Mouse (Mus musculus): ENCODE measurements around the gene Dok4. TPM values are rescaled to one million over a fixed set of nuclear protein-coding genes. Genes with fewer than 3 reads are reported as not detected.
A peak's percentile ranks its signal among the peaks of the same experiment; 100 is the strongest.

The Dok4 gene
- polyA plus RNA-seq, 1 experiment from 2014 or later: 112 TPM

DNA sequence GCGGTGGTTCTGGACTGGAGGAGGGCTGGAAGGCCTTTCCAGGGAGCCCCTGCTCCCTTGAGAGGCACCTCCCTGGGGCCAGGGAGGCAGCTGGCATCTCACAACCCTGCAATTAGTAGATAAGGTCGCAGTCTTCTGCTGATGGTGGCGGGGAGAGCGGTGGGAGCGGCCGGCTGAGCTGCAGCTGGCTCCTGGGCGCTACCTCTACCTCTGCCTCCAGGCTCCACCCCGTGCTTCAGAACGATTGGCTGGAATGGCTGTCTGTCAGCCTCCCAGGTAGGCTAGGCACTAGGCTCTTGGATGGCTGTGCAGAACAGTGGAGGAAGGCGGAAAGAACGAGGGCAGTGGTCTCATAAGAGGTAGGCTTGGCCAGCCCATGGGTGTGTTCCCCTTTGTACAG is 23.1 kb upstream of the Dok4 start:
- Histone ChIP-seq H3K9me3 (replicated peaks; ENCODE audit: control insufficient read depth, low read length, poor library complexity, severe bottlenecking) (no peaks in the 10 kb centered on the region), H3K36me3 (ENCODE audit: control insufficient read depth, insufficient read depth, low read length) (no peaks in the 10 kb centered on the region), H3K4me2 (ENCODE audit: low read length) (peak overlapping the region; percentile 36), H3K27ac (ENCODE audit: low read length) (no peak overlapping the region), H3K4me3 (ENCODE audit: low read depth, low read length) (0 out of 2 replicates have a peak overlapping the region, but pooled peaks have one; percentile 9), H3K9ac (ENCODE audit: low read depth, low read length) (no peak overlapping the region), H3K27me3 (ENCODE audit: control insufficient read depth, insufficient read depth, low read depth, low read length) (no peaks in the 10 kb centered on the region), H3K4me1 (ENCODE audit: control insufficient read depth, insufficient read depth, low read length) (no peaks in the 10 kb centered on the region)
- 7% methylated on average over 11 of the region's 11 CpGs for WGBS
- ATAC-seq: no peak; the same call in 1 of the 2 replicates

GRCm38 (mm10) chr8:94892917-94893316 is 16.8 kb upstream of the Dok4 start:
- 53% methylated on average over 2 of the region's 2 CpGs for WGBS

DNA sequence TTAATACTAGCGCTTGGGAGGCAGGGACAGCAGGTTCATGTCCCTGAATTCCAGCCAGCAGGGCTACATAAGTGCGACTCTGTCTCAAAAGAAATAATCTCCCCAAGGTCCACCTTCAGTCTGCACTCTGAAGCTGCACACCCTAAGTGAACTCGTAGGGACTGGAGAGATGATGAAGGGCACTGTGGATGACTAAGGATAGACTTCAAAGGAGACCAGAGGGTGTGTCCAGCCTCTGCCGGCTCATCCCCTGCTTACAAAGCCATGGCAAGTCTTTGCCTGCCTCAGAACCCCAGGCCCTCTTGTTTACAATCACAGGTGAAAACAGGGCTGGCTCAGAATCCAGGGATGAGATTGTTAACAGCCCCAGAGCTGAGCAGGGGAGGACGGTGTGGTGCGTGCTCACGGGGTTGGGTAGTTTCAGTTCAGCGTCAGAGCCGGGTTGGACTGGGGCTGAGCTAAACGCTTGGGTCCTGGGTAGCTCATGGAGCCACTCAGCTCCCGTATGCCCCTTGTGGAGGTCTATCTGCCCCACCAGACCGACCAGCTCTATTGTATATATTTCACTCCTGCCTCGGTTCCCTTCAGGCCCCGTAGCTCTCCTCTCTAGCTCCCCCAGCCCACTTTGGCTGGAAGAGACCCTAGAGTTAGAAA is 12.4 kb upstream of the Dok4 start:
- no peak for ATAC-seq
- Histone ChIP-seq H3K4me2 (ENCODE audit: low read length) (no peak overlapping the region), H3K9ac (ENCODE audit: low read depth, low read length) (no peak overlapping the region), H3K27ac (ENCODE audit: low read length) (no peak overlapping the region), H3K4me3 (ENCODE audit: low read depth, low read length) (no peak overlapping the region), H3K9me3 (replicated peaks; ENCODE audit: control insufficient read depth, low read length, poor library complexity, severe bottlenecking) (no peaks in the 10 kb centered on the region), H3K4me1 (ENCODE audit: control insufficient read depth, insufficient read depth, low read length) (no peaks in the 10 kb centered on the region), H3K36me3 (ENCODE audit: control insufficient read depth, insufficient read depth, low read length) (no peaks in the 10 kb centered on the region), H3K27me3 (ENCODE audit: control insufficient read depth, insufficient read depth, low read depth, low read length) (no peaks in the 10 kb centered on the region)
- 40% methylated on average over 14 of the region's 14 CpGs for WGBS

More at GRCm38 (mm10) chr8:94892917-94893316, 16.8 kb upstream of the Dok4 start:
- no peak for ATAC-seq
- H3K9ac ChIP-seq (ENCODE audit: low read depth, low read length): no peak overlapping the region
- H3K4me2 ChIP-seq (ENCODE audit: low read length): no peak overlapping the region
- no peaks in the 10 kb centered on the region for H3K4me1 ChIP-seq (ENCODE audit: control insufficient read depth, insufficient read depth, low read length)
- no peaks in the 10 kb centered on the region for H3K36me3 ChIP-seq (ENCODE audit: control insufficient read depth, insufficient read depth, low read length)
- no peaks in the 10 kb centered on the region for H3K27me3 ChIP-seq (ENCODE audit: control insufficient read depth, insufficient read depth, low read depth, low read length)
- no peak overlapping the region for H3K27ac ChIP-seq (ENCODE audit: low read length)
- no peak overlapping the region for H3K4me3 ChIP-seq (ENCODE audit: low read depth, low read length)
- H3K9me3 ChIP-seq (replicated peaks; ENCODE audit: control insufficient read depth, low read length, poor library complexity, severe bottlenecking): no peaks in the 10 kb centered on the region

DNA sequence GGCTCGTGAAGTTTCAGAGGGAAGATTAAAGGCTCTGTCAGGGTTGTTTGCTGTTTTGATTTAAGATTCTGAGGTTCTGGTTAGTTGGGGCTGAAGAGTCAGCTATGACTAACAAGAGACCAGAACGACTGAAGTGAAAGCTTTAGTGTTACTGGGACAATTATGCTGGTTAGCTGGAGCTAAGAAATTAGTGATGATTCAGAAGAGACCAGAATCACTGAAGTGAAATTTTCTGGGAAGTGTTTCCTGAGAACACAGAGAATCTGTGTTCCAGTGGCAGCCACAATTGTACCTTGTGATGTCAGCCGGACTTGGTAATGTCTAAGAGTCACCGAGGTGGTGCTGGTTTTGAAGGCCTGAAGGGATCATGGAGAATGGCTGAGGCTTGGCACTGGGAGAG is 4.6 kb upstream of the Dok4 start:
- H3K27ac ChIP-seq (ENCODE audit: low read length): no peak overlapping the region
- WGBS: 84% methylated on average over 4 of the region's 4 CpGs
- no peak for ATAC-seq
- H3K9ac ChIP-seq (ENCODE audit: low read depth, low read length): no peak overlapping the region
- no peaks in the 10 kb centered on the region for H3K36me3 ChIP-seq (ENCODE audit: control insufficient read depth, insufficient read depth, low read length)
- no peak overlapping the region for H3K4me3 ChIP-seq (ENCODE audit: low read depth, low read length)
- peaks cover 4% of the 10 kb centered on the region for H3K4me1 ChIP-seq (ENCODE audit: control insufficient read depth, insufficient read depth, low read length)
- no peaks in the 10 kb centered on the region for H3K9me3 ChIP-seq (replicated peaks; ENCODE audit: control insufficient read depth, low read length, poor library complexity, severe bottlenecking)
- no peaks in the 10 kb centered on the region for H3K27me3 ChIP-seq (ENCODE audit: control insufficient read depth, insufficient read depth, low read depth, low read length)
- no peak overlapping the region for H3K4me2 ChIP-seq (ENCODE audit: low read length)

DNA sequence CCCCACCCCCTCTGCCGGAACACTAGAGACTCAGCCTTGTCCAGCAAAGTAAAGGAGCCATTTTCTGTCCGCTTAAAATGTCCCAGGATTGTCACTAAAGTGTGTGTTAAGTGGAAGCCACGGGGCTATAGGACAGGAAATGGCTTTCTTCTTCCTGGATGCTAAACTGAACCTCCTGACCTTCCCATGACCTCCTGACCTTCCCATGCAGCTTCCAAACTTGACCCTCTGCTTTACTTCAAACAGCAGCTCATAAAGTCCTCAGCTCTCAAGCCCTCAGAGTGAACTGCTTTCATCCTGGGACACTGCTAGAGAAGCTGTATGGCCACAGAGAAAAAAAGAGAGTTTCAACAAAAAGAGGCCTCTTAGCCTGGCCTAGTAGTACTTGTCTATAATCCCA is 690 bp upstream of the Dok4 start:
- Histone ChIP-seq H3K27me3 (ENCODE audit: control insufficient read depth, insufficient read depth, low read depth, low read length) (peaks cover 8% of the 10 kb centered on the region), H3K9ac (ENCODE audit: low read depth, low read length) (no peak overlapping the region), H3K4me1 (ENCODE audit: control insufficient read depth, insufficient read depth, low read length) (peaks cover 12% of the 10 kb centered on the region), H3K4me2 (ENCODE audit: low read length) (peak overlapping the region; percentile 97; the same call in 1 of the 2 replicates), H3K27ac (ENCODE audit: low read length) (no peak overlapping the region), H3K9me3 (replicated peaks; ENCODE audit: control insufficient read depth, low read length, poor library complexity, severe bottlenecking) (no peaks in the 10 kb centered on the region), H3K36me3 (ENCODE audit: control insufficient read depth, insufficient read depth, low read length) (no peaks in the 10 kb centered on the region), H3K4me3 (ENCODE audit: low read depth, low read length) (no peak overlapping the region)
- 58% methylated on average over 3 of the region's 3 CpGs for WGBS
- no peak for ATAC-seq

GRCm38 (mm10) chr8:94875871-94876150 is 319 bp downstream of the Dok4 start:
- ATAC-seq: no peak
- no peak overlapping the region for H3K27ac ChIP-seq (ENCODE audit: low read length)
- 1% methylated on average over 16 of the region's 20 CpGs for WGBS

GRCm38 (mm10) chr8:94875096-94875870 is 847 bp downstream of the Dok4 start:
- Histone ChIP-seq H3K4me1 (ENCODE audit: control insufficient read depth, insufficient read depth, low read length) (peaks cover 19% of the 10 kb centered on the region), H3K27me3 (ENCODE audit: control insufficient read depth, insufficient read depth, low read depth, low read length) (peaks cover 8% of the 10 kb centered on the region), H3K27ac (ENCODE audit: low read length) (no peak overlapping the region), H3K36me3 (ENCODE audit: control insufficient read depth, insufficient read depth, low read length) (no peaks in the 10 kb centered on the region), H3K4me2 (ENCODE audit: low read length) (peak overlapping the region; percentile 97), H3K4me3 (ENCODE audit: low read depth, low read length) (peak overlapping the region; percentile 68), H3K9ac (ENCODE audit: low read depth, low read length) (peak overlapping the region; percentile 80), H3K9me3 (replicated peaks; ENCODE audit: control insufficient read depth, low read length, poor library complexity, severe bottlenecking) (no peaks in the 10 kb centered on the region)
- no peak for ATAC-seq
- 17% methylated on average over 17 of the region's 17 CpGs for WGBS

More at GRCm38 (mm10) chr8:94875871-94876150, 319 bp downstream of the Dok4 start:
- Histone ChIP-seq H3K9me3 (replicated peaks; ENCODE audit: control insufficient read depth, low read length, poor library complexity, severe bottlenecking) (no peaks in the 10 kb centered on the region), H3K4me2 (ENCODE audit: low read length) (peak overlapping the region; percentile 97), H3K4me3 (ENCODE audit: low read depth, low read length) (peak overlapping the region; percentile 68), H3K36me3 (ENCODE audit: control insufficient read depth, insufficient read depth, low read length) (no peaks in the 10 kb centered on the region), H3K4me1 (ENCODE audit: control insufficient read depth, insufficient read depth, low read length) (peaks cover 19% of the 10 kb centered on the region), H3K9ac (ENCODE audit: low read depth, low read length) (peak overlapping the region; percentile 80), H3K27me3 (ENCODE audit: control insufficient read depth, insufficient read depth, low read depth, low read length) (peaks cover 8% of the 10 kb centered on the region)

DNA sequence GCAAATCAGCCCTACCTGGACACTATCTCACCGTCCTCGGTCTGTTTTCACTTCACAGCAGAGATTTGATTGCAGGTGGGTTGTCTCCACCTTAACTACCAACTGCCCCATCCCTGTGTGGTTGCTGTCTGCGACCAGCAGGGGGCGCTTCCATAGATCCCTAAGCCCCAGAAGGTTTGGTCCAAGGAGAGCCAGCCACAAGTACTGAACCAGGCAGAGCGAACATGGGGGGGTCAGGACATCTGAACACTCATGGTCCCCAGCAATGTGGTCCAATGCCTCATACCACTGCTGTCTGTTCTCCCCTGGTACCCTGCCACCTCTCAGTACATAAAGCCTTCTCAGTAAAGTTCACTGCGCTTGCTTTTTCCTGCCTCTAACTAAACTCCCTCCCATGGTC is 1.8 kb downstream of the Dok4 start:
- H3K36me3 ChIP-seq (ENCODE audit: control insufficient read depth, insufficient read depth, low read length): no peaks in the 10 kb centered on the region
- H3K9ac ChIP-seq (ENCODE audit: low read depth, low read length): no peak overlapping the region
- H3K4me1 ChIP-seq (ENCODE audit: control insufficient read depth, insufficient read depth, low read length): peaks cover 22% of the 10 kb centered on the region
- no peak for ATAC-seq
- peaks cover 8% of the 10 kb centered on the region for H3K27me3 ChIP-seq (ENCODE audit: control insufficient read depth, insufficient read depth, low read depth, low read length)
- H3K4me3 ChIP-seq (ENCODE audit: low read depth, low read length): no peak overlapping the region
- H3K27ac ChIP-seq (ENCODE audit: low read length): no peak overlapping the region
- no peak overlapping the region for H3K4me2 ChIP-seq (ENCODE audit: low read length)
- WGBS: 13% methylated on average over 6 of the region's 6 CpGs
- no peaks in the 10 kb centered on the region for H3K9me3 ChIP-seq (replicated peaks; ENCODE audit: control insufficient read depth, low read length, poor library complexity, severe bottlenecking)

GRCm38 (mm10) chr8:94872576-94872975 is 3.6 kb downstream of the Dok4 start:
- H3K4me1 ChIP-seq (ENCODE audit: control insufficient read depth, insufficient read depth, low read length): peaks cover 37% of the 10 kb centered on the region

More at GRCm38 (mm10) chr8:94872576-94872975, 3.6 kb downstream of the Dok4 start:
- WGBS: 75% methylated on average over 2 of the region's 2 CpGs
- H3K27ac ChIP-seq (ENCODE audit: low read length): no peak overlapping the region
- no peaks in the 10 kb centered on the region for H3K36me3 ChIP-seq (ENCODE audit: control insufficient read depth, insufficient read depth, low read length)
- H3K9me3 ChIP-seq (replicated peaks; ENCODE audit: control insufficient read depth, low read length, poor library complexity, severe bottlenecking): no peaks in the 10 kb centered on the region
- H3K4me2 ChIP-seq (ENCODE audit: low read length): no peak overlapping the region
- peaks cover 8% of the 10 kb centered on the region for H3K27me3 ChIP-seq (ENCODE audit: control insufficient read depth, insufficient read depth, low read depth, low read length)
- H3K4me3 ChIP-seq (ENCODE audit: low read depth, low read length): no peak overlapping the region
- no peak overlapping the region for H3K9ac ChIP-seq (ENCODE audit: low read depth, low read length)
- ATAC-seq: no peak

Measured in midbrain, embryonic 16.5 days (tissue).